Mouse (Mus musculus): Measurements from ENCODE around the gene Gm5128. TPM values are rescaled to one million over a fixed set of nuclear protein-coding genes. Genes with fewer than 3 reads are reported as not detected.

Gene Gm5128
- total and polyA plus RNA-seq, 3 experiments: not detected

Other genes with a start within 250 kb of the Gm5128 start
- gene Gm15023, start 195.7 kb upstream of the Gm5128 start, total RNA-seq (2012; rRNA removed): not detected in 2 replicates
- not detected for gene Gm15023, start 195.7 kb upstream of the Gm5128 start, polyA plus RNA-seq (2012; ENCODE audit: insufficient read depth in 1 of 2, insufficient read length in 2 of 2, low read depth in 1 of 2, low replicate concordance in 2 of 2, missing spikeins in 1 of 2)
- gene Tceal6, start 162.6 kb upstream of the Gm5128 start, total RNA-seq (2012; rRNA removed): not detected in 2 replicates
- not detected for gene Tceal6, start 162.6 kb upstream of the Gm5128 start, polyA plus RNA-seq (2012; ENCODE audit: insufficient read depth in 1 of 2, insufficient read length in 2 of 2, low read depth in 1 of 2, low replicate concordance in 2 of 2, missing spikeins in 1 of 2)
- not detected in 2 replicates for gene Pramel3, start 71.0 kb upstream of the Gm5128 start, total RNA-seq (2012; rRNA removed)
- not detected for gene Pramel3, start 71.0 kb upstream of the Gm5128 start, polyA plus RNA-seq (2012; ENCODE audit: insufficient read depth in 1 of 2, insufficient read length in 2 of 2, low read depth in 1 of 2, low replicate concordance in 2 of 2, missing spikeins in 1 of 2)
- gene Gm7903, start 60.6 kb downstream of the Gm5128 start, total RNA-seq (2012; rRNA removed): not detected in 2 replicates
- gene Gm7903, start 60.6 kb downstream of the Gm5128 start, polyA plus RNA-seq (2012; ENCODE audit: insufficient read depth in 1 of 2, insufficient read length in 2 of 2, low read depth in 1 of 2, low replicate concordance in 2 of 2, missing spikeins in 1 of 2): not detected
- not detected in 2 replicates for gene AV320801, start 121.3 kb downstream of the Gm5128 start, total RNA-seq (2012; rRNA removed)
- gene AV320801, start 121.3 kb downstream of the Gm5128 start, polyA plus RNA-seq (2012; ENCODE audit: insufficient read depth in 1 of 2, insufficient read length in 2 of 2, low read depth in 1 of 2, low replicate concordance in 2 of 2, missing spikeins in 1 of 2): not detected
- 0.12 and 0.23 TPM in 2 replicates for gene Nxf7, start 225.5 kb downstream of the Gm5128 start, total RNA-seq (2012; rRNA removed)
- 10 to 100 TPM in 1 of 2 experiments, not detected in 1; 11.3 TPM for gene Nxf7, start 225.5 kb downstream of the Gm5128 start, polyA plus RNA-seq (2012; ENCODE audit: insufficient read depth in 1 of 2, insufficient read length in 2 of 2, low read depth in 1 of 2, low replicate concordance in 2 of 2, missing spikeins in 1 of 2)

All from MEL (cell line).